Mouse (Mus musculus): Measurements from ENCODE around the gene Bcor. TPM values are rescaled to one million over a fixed set of nuclear protein-coding genes. Genes with fewer than 3 reads are reported as not detected.

The Bcor gene
- polyA plus RNA-seq, 1 experiment = 12.1 TPM

DNA sequence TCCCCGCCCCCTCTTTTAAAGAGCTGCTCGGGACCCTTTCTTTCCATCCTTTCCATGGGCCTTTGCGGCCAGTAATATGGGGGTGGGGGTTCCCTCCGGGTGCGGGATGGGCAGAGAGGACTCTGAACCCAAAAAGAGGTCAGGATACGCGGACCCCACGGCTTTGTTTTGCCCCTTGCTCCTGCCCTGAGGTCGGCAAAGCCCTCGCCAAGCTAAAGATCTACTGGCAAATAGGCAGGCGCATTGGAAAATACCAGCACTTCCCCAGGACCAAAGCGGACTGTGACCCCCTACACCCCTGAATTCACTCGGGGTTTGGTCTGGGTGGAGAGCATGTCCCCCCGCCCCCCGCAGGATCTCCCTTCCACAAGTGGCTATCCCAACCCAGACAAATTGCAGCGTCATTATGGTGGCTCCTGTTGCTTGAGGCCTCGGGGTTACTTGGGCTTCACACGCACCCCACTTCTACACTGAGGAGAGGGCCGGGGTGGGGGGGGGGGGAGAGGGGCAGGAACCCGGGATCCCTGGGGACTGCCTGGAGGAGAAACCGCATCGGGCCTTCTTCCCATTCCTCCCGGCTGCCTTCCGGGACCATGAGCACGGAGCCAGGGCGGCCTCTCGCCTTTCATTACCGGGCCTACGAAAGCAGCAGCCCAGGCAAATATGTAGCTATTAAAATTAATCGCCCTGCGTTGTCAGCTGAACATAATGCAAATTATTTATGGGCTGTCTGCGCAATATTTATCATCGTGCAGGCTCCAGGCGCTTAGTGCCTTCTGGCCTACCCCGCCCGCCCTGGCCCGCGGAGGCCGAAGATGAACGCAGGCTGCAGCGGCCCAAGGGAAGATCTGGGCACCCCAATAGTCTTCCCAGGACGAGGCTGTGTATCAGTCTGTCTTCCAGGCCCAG is 7.9 kb downstream of the Bcor start:
- Histone ChIP-seq H3K4me3 (no peak overlapping the region), H3K27me3 (ENCODE audit: control insufficient read depth, insufficient read depth, insufficient read length) (no peaks in the 10 kb centered on the region)

DNA sequence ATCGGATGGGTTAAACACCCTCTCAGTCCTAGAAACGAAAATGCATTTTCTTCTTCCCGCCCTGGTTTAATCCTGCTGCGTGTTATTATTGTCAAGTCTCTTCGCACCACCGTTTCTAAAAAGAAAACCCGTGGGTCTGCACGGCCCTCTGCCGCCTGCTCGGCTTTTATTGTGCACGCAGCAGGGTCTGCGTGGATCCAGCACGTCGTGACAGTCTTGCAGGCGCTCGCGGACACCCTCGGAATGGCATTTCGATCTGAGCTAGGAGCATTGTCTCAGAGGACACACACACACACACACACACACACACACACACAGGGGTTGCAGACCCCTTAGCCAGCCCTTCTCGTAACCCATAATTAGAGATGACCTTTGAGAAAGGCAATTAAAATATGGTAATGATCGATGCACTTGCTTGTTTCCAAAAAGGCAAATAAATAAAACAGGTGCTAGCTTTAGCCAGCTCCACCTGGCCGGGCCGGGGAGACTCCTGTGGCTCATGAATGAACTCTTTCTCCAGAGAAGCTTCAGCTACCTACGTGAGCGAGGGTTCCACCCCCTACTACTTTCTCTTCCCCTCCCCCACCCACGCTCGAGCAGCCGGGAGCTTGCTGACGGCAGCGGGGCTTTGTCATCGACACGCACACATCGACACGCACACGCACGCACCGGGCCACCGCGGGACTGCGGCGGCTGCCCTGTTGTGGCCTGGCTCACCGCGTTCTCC is 8.7 kb downstream of the Bcor start:
- no peak overlapping the region for H3K4me2 ChIP-seq (ENCODE audit: low read depth)
- H3K36me3 ChIP-seq (ENCODE audit: control insufficient read depth, insufficient read depth) = no peaks in the 10 kb centered on the region
- H3K79me2 ChIP-seq (ENCODE audit: control insufficient read depth, insufficient read depth) = no peaks in the 10 kb centered on the region
- no peak for TF ChIP-seq MAX (IDR thresholded peaks at IDR 0.05; ENCODE audit: low read depth)
- no peak for TF ChIP-seq CEBPB (IDR thresholded peaks at IDR 0.05; ENCODE audit: insufficient read depth, poor library complexity, severe bottlenecking)
- no peak for TF ChIP-seq POLR2A (IDR thresholded peaks at IDR 0.05; ENCODE audit: insufficient read length, low read depth)
- TF ChIP-seq USF1 (IDR thresholded peaks at IDR 0.05; ENCODE audit: low read depth) = no peak
- TF ChIP-seq POLR2AphosphoS2 (IDR thresholded peaks at IDR 0.05; ENCODE audit: insufficient read length, low read depth) = no peak
- no peak for TF ChIP-seq TCF12 (IDR thresholded peaks at IDR 0.05; ENCODE audit: insufficient read depth, poor library complexity, severe bottlenecking)
- TF ChIP-seq REST (IDR thresholded peaks at IDR 0.05; ENCODE audit: insufficient read depth, insufficient read length) = no peak
- TF ChIP-seq TCF3 (IDR thresholded peaks at IDR 0.05; ENCODE audit: insufficient read length, low read depth) = no peak
- no peak for TF ChIP-seq SRF (IDR thresholded peaks at IDR 0.05; ENCODE audit: control insufficient read depth, insufficient read length, low read depth)
- TF ChIP-seq E2F4 (IDR thresholded peaks at IDR 0.05; ENCODE audit: insufficient read depth) = no peak
- no peak for TF ChIP-seq MYOG (IDR thresholded peaks at IDR 0.05; ENCODE audit: control insufficient read depth in 1 of 3, insufficient read depth in 1 of 3, insufficient read length in 2 of 3, low read depth in 2 of 3)
- no peak overlapping the region for H3ac ChIP-seq (ENCODE audit: control insufficient read depth, insufficient read length)
- no peak overlapping the region for H3K4me3 ChIP-seq
- H3K27me3 ChIP-seq (ENCODE audit: control insufficient read depth, insufficient read depth, insufficient read length) = no peaks in the 10 kb centered on the region

More for the DNA sequence above, 7.9 kb downstream of the Bcor start:
- Histone ChIP-seq H3K79me2 (ENCODE audit: control insufficient read depth, insufficient read depth) (no peaks in the 10 kb centered on the region), H3ac (ENCODE audit: control insufficient read depth, insufficient read length) (no peak overlapping the region), H3K4me2 (ENCODE audit: low read depth) (no peak overlapping the region), H3K36me3 (ENCODE audit: control insufficient read depth, insufficient read depth) (no peaks in the 10 kb centered on the region)
- no peak for TF ChIP-seq POLR2AphosphoS2 (IDR thresholded peaks at IDR 0.05; ENCODE audit: insufficient read length, low read depth)
- no peak for TF ChIP-seq TCF12 (IDR thresholded peaks at IDR 0.05; ENCODE audit: insufficient read depth, poor library complexity, severe bottlenecking)
- TF ChIP-seq E2F4 (IDR thresholded peaks at IDR 0.05; ENCODE audit: insufficient read depth) = no peak
- no peak for TF ChIP-seq SRF (IDR thresholded peaks at IDR 0.05; ENCODE audit: control insufficient read depth, insufficient read length, low read depth)
- TF ChIP-seq POLR2A (IDR thresholded peaks at IDR 0.05; ENCODE audit: insufficient read length, low read depth) = no peak
- no peak for TF ChIP-seq REST (IDR thresholded peaks at IDR 0.05; ENCODE audit: insufficient read depth, insufficient read length)
- no peak for TF ChIP-seq MAX (IDR thresholded peaks at IDR 0.05; ENCODE audit: low read depth)
- TF ChIP-seq USF1 (IDR thresholded peaks at IDR 0.05; ENCODE audit: low read depth) = no peak
- no peak for TF ChIP-seq TCF3 (IDR thresholded peaks at IDR 0.05; ENCODE audit: insufficient read length, low read depth)
- no peak for TF ChIP-seq MYOD1 (IDR thresholded peaks at IDR 0.05; ENCODE audit: control insufficient read depth in 1 of 3, insufficient read length in 2 of 3, low read depth in 2 of 3)
- no peak for TF ChIP-seq CEBPB (IDR thresholded peaks at IDR 0.05; ENCODE audit: insufficient read depth, poor library complexity, severe bottlenecking)
- no peak for TF ChIP-seq MYOG (IDR thresholded peaks at IDR 0.05; ENCODE audit: control insufficient read depth in 1 of 3, insufficient read depth in 1 of 3, insufficient read length in 2 of 3, low read depth in 2 of 3)

GRCm38 (mm10) chrX:12150425-12150824 is 9.7 kb downstream of the Bcor start:
- TF ChIP-seq MYOG (IDR thresholded peaks at IDR 0.05; ENCODE audit: control insufficient read depth in 1 of 3, insufficient read depth in 1 of 3, insufficient read length in 2 of 3, low read depth in 2 of 3) = no peak
- TF ChIP-seq POLR2A (IDR thresholded peaks at IDR 0.05; ENCODE audit: insufficient read length, low read depth) = no peak
- TF ChIP-seq MAX (IDR thresholded peaks at IDR 0.05; ENCODE audit: low read depth) = no peak
- TF ChIP-seq USF1 (IDR thresholded peaks at IDR 0.05; ENCODE audit: low read depth) = no peak
- no peak for TF ChIP-seq TCF3 (IDR thresholded peaks at IDR 0.05; ENCODE audit: insufficient read length, low read depth)
- TF ChIP-seq E2F4 (IDR thresholded peaks at IDR 0.05; ENCODE audit: insufficient read depth) = no peak
- TF ChIP-seq TCF12 (IDR thresholded peaks at IDR 0.05; ENCODE audit: insufficient read depth, poor library complexity, severe bottlenecking) = no peak
- no peak for TF ChIP-seq SRF (IDR thresholded peaks at IDR 0.05; ENCODE audit: control insufficient read depth, insufficient read length, low read depth)
- no peak for TF ChIP-seq REST (IDR thresholded peaks at IDR 0.05; ENCODE audit: insufficient read depth, insufficient read length)
- no peak for TF ChIP-seq CEBPB (IDR thresholded peaks at IDR 0.05; ENCODE audit: insufficient read depth, poor library complexity, severe bottlenecking)
- no peak for TF ChIP-seq POLR2AphosphoS2 (IDR thresholded peaks at IDR 0.05; ENCODE audit: insufficient read length, low read depth)
- TF ChIP-seq MYOD1 (IDR thresholded peaks at IDR 0.05; ENCODE audit: control insufficient read depth in 1 of 3, insufficient read length in 2 of 3, low read depth in 2 of 3) = no peak
- Histone ChIP-seq H3K4me2 (ENCODE audit: low read depth) (no peak overlapping the region), H3K79me2 (ENCODE audit: control insufficient read depth, insufficient read depth) (no peaks in the 10 kb centered on the region), H3K36me3 (ENCODE audit: control insufficient read depth, insufficient read depth) (no peaks in the 10 kb centered on the region), H3K27me3 (ENCODE audit: control insufficient read depth, insufficient read depth, insufficient read length) (no peaks in the 10 kb centered on the region), H3K4me3 (no peak overlapping the region), H3ac (ENCODE audit: control insufficient read depth, insufficient read length) (no peak overlapping the region)

DNA sequence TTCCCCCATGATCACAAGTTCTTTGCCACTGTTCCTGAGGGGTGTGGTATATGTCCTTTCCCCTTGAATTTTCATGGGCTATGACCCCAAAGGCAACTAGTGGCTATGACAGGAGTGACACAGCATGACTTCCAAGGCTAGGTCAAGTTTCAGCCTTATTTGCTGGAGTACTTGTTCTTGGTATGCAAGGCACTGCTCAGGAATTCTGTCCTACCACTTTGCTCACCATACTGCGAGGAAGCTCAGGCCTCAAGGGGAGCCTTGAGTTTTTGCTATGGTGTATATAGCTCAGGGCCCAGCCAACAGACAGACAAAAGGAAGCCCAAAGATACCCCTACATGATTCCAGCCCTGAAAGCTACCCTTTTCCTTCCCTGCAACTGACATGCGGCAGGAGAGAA is 13.9 kb downstream of the Bcor start:
- H3K4me3 ChIP-seq = no peak overlapping the region
- no peak overlapping the region for H3ac ChIP-seq (ENCODE audit: control insufficient read depth, insufficient read length)
- TF ChIP-seq POLR2A (IDR thresholded peaks at IDR 0.05; ENCODE audit: insufficient read length, low read depth) (no peak), SRF (IDR thresholded peaks at IDR 0.05; ENCODE audit: control insufficient read depth, insufficient read length, low read depth) (no peak), CEBPB (IDR thresholded peaks at IDR 0.05; ENCODE audit: insufficient read depth, poor library complexity, severe bottlenecking) (no peak), TCF12 (IDR thresholded peaks at IDR 0.05; ENCODE audit: insufficient read depth, poor library complexity, severe bottlenecking) (no peak), E2F4 (IDR thresholded peaks at IDR 0.05; ENCODE audit: insufficient read depth) (no peak), REST (IDR thresholded peaks at IDR 0.05; ENCODE audit: insufficient read depth, insufficient read length) (no peak), POLR2AphosphoS2 (IDR thresholded peaks at IDR 0.05; ENCODE audit: insufficient read length, low read depth) (no peak), MAX (IDR thresholded peaks at IDR 0.05; ENCODE audit: low read depth) (no peak), TCF3 (IDR thresholded peaks at IDR 0.05; ENCODE audit: insufficient read length, low read depth) (no peak), USF1 (IDR thresholded peaks at IDR 0.05; ENCODE audit: low read depth) (no peak), MYOD1 (IDR thresholded peaks at IDR 0.05; ENCODE audit: control insufficient read depth in 1 of 3, insufficient read length in 2 of 3, low read depth in 2 of 3) (no peak), MYOG (IDR thresholded peaks at IDR 0.05; ENCODE audit: control insufficient read depth in 1 of 3, insufficient read depth in 1 of 3, insufficient read length in 2 of 3, low read depth in 2 of 3) (no peak)
- H3K4me2 ChIP-seq (ENCODE audit: low read depth) = no peak overlapping the region
- no peaks in the 10 kb centered on the region for H3K27me3 ChIP-seq (ENCODE audit: control insufficient read depth, insufficient read depth, insufficient read length)
- no peaks in the 10 kb centered on the region for H3K79me2 ChIP-seq (ENCODE audit: control insufficient read depth, insufficient read depth)
- no peaks in the 10 kb centered on the region for H3K36me3 ChIP-seq (ENCODE audit: control insufficient read depth, insufficient read depth)

Data from myocyte (in vitro differentiated cells).